Mouse (Mus musculus): ENCODE measurements at regions not wholly inside any gene's neighbourhood (a gene's known extent, or its start where the extent isn't known, plus 50 kb on each side); places are given as distances from the start of the nearest gene placed in this dataset.

DNA sequence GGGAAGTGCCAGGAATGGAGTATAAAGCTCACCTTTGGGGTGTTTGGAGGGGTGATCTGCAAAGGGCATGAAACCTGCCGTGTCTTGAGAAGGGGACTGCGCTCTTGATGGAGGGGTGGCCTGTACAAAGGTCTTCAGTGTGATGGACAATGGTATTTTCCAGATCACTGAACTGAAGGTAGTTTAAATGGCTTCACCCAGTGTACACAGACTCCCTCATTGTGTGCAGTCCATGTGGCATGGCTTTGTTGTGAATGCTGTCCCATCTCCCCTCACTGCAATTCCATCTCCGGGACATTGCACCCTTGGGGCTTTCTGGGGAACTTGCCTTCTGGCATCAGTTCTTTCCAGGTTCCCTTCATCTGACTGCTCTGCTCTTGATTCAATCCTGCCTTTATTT is 288.2 kb downstream of the Ttll7 start:
- TF ChIP-seq GATA1 (IDR thresholded peaks at IDR 0.05; ENCODE audit: borderline replicate concordance, low read length) = no peak
- TF ChIP-seq FLI1 (IDR thresholded peaks at IDR 0.05; ENCODE audit: low read length) = no peak

Data from megakaryocyte, embryonic 14.5 days (primary cell).